Mouse (Mus musculus): Measurements from ENCODE around the gene Mphosph9.
"Not testable (repeated sequence)": the region's sequence is repeated elsewhere in the genome, so short reads cannot be mapped to it uniquely, and the experiment has no call there.

The Mphosph9 gene

DNA sequence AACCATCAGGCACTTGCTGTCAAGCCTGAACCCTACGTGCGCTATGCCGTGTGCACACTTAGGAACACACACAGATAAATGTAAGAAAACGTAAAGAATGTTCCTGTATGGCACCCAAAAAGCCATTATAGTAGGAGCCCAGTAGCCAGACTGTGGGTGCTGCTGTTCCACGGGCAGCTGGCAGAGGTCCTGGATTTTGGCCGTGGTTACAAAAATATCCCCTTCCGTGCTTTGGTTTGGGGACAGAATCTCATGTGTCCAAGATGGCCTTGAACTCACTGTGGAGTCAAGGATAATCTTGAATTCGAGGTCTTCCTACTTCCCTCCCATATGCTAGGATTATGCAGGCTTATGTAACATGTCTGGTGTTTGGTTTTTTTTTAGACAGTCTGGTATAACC, 15.1 kb upstream of the Mphosph9 start:
- in situ Hi-C loops (cut with MboI, MseI), result loop anchor here (25.0 kb wide), 1 partner anchor 519 kb away; the partner anchor contains the start of genes Ccdc92 and Zfp664

DNA sequence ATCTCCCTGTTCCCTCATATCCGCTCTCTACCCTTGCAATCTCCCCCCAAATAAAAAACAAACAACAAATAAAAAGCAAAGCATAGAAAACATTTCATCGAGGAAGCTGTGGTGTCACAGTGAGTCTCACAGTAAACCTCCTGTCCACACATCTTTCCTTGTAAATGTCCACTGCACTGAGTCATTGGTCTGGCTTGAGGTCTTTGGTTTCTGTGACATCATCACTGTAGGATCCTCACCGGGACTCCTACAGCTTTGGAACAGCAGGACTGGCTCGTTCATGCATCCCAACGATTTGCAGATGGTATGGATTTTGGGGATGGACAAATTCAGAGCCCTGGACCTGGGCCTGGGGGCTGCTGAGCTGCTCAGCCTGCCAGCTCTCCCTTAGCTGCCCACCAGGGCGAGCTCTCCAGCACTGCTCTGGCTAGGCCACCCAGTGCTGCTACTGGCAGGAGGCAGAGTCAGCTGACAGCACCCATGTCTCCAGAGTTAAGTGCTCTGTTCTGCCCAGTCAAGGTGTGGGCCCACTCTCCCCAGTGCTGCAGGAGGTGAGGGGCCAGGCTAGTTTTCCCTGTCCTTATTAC, 14.1 kb upstream of the Mphosph9 start:
- in situ Hi-C loops (cut with MboI, MseI), result loop anchor here (25.0 kb wide), 1 partner anchor 520 kb away; the partner anchor contains the start of genes Ccdc92 and Zfp664

DNA sequence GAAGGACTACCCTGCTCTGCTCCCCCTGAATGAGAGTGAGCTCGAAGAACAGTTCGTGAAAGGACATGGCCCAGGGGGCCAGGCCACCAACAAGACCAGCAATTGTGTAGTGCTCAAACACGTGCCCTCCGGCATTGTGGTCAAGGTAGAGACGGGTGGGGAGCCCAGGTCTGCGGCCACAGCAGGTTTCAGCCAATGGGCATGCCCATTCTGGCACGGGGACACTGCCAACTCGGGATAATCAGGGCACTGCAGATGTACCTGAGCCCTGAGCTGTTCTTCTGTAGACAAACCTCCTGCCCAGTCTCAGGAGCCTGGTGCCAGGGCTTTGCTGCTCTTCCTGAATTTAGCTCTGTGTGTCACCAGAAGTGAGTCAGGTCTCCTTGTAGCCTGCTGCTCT, 11.0 kb upstream of the Mphosph9 start:
- in situ Hi-C loops (cut with MboI, MseI), result loop anchor here (25.0 kb wide), 1 partner anchor 524 kb away; the partner anchor contains the start of genes Ccdc92 and Zfp664

DNA sequence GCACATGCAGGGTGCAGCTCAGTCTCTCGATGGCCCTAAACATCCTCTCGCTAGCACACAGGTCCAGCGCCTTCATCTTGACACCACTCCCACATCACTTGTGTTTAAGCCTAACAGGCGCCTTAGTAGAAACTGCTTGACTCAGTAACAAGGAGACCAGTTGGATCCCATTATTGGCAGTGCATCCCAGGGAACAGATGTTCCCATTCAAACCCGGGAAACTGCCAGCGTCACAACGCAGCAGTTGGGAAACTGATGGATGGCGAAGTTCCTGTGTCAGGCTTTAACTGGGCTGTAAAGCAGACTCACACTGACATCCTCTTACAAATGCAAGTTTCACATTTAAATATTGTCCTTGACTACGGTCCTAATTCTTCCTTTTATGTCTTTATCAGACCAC, 10.1 kb upstream of the Mphosph9 start:
- in situ Hi-C loops (cut with MboI, MseI), result loop anchor here (25.0 kb wide), 1 partner anchor 524 kb away; the partner anchor contains the start of genes Ccdc92 and Zfp664

DNA sequence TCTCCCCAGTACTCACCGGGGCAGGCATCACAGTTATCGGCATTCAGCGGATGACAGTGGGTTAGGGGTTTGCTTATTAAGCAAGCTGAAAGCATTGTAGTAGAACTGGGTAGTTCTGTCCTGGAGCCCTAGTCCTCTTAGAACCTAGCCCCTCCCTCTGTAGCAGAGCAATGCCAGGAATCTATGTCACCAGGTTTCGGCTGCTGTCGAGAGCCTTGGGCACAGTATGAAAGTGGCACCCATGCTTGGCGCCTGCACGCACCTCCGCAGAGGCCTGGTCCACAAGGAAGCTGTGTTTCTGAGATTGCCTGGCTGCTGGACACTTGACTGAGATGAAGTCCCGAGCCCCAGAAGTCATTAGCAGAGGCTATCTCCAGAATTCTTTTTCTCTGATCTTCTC, 9.3 kb upstream of the Mphosph9 start:
- in situ Hi-C loops (cut with MboI, MseI), result loop anchor here (25.0 kb wide), 1 partner anchor 525 kb away; the partner anchor contains the start of genes Ccdc92 and Zfp664

DNA sequence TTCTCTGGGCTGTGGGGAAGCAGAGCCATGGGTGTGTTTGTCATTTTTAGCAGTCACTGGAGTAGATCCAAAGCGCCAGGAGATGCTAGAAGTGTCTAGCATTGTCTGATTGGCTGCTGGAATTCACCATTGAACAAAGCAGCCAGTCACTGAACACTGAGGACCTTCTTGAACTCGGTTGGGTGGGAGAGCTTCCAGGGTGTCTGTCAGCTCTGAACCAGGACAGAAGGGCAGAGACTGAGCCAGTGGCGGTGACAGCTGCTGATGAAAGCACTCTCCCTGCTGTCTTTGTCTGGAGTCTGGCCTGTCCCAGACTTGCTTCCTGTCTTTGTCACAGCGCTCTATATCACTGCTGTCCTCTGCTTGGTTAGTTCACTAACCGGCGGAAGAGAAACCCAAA, 6.6 kb upstream of the Mphosph9 start:
- in situ Hi-C loops (cut with MboI, MseI), result loop anchor here (25.0 kb wide), 1 partner anchor 528 kb away; the partner anchor contains the start of genes Ccdc92 and Zfp664

DNA sequence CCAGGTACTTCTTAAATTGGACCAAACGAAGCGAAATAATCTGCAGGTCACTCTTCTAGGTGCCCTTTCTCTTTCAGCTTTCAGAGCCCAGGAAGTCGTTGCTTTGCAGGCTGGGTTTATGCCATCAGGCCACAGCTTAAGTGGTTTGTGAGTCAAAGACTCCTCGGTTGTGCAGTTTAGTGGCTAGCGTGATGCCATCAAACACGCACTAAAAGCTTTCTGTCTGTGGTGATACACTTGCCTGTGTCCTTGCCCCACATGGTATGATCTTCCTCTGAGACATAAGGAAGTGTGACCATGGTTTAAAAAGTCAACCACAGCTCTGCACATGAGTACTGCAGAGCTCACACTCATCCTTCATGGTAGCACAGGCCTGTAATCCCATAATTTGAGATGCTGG, 2.3 kb upstream of the Mphosph9 start:
- in situ Hi-C loops (cut with MboI, MseI), result loop anchor here (25.0 kb wide), 1 partner anchor 532 kb away; the partner anchor contains the start of genes Ccdc92 and Zfp664

DNA sequence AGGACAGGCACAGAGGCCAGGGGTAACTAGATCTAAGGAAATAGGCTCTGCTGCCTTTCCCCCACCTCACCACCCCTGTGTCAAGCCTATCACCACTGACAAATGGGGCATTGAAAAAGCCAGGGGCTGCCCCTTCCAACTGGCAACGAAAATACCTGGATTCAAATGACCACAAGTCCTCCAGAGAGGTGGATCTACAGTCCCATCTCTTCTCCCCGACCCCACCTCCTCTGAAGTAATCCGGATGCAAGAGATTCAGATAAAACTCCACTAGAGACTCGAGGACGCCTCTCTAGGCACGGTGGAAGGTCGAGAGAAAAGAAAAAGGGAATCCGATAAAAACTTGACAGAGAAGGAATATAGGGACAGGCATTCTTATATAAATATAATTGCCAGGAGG, 943 bp downstream of the Mphosph9 start:
- in situ Hi-C loops (cut with MboI, MseI), result loop anchor here (25.0 kb wide), 1 partner anchor 535 kb away; the partner anchor contains the start of genes Ccdc92 and Zfp664

DNA sequence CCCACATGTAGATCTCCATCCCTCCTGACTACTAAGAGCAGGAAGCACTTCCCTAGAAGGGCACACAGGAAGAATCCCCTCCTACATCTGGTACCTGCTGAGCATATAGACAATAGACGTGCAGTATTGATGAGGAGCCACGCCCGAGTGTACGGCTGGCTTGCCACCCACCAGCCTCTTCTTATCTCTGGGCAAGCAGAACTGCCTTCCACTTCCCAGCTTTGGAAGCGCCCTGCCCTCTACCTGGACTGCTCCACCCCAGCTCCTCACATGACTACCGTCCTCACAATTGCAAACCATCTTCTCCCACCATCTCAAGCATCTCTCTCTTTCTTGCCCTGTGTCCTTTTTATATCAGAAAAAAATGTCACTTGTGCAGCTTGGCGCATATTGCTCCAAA, 10.1 kb downstream of the Mphosph9 start:
- in situ Hi-C loops (cut with MboI, MseI), result no loop called here

DNA sequence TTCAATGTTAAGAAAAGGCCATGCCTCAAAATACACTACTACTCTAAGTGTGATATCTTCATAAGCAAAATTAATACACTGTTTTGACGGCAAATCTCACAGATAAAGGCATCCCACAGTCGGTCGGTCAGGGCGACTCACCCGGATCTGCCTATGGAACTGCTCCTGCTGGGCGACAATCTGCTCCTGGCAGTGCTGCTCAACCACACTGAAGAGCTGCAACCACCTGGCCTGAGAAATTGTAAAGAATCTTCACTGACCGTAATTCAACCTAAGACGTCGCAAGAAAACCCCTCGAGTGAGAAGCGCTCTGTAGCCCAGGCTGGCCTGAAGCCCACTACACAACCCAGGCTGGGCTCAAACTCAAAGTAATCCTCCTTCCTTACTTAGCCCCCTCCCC, 11.8 kb downstream of the Mphosph9 start:
- in situ Hi-C loops (cut with MboI, MseI), result no loop called here

DNA sequence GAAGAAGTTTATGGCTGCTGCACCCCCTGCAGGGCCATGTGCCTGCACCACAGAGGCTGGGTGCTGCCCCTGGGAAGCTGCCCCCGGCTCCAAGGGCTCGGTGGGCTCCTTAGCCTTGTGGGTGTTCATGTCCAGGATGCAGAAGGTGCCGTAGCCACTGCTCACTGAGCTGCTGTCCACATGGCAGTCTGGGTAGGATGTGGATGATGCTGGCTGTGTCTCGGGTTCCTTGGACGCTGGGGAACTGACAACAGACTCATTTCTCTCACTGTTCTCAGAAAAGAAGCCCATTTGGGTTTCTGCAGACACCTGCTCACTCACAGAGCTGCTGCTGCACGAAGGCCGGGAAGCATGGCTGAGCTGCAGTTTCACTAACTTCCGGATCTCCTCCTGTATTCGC, 12.3 kb downstream of the Mphosph9 start:
- in situ Hi-C loops (cut with MboI, MseI), result no loop called here

DNA sequence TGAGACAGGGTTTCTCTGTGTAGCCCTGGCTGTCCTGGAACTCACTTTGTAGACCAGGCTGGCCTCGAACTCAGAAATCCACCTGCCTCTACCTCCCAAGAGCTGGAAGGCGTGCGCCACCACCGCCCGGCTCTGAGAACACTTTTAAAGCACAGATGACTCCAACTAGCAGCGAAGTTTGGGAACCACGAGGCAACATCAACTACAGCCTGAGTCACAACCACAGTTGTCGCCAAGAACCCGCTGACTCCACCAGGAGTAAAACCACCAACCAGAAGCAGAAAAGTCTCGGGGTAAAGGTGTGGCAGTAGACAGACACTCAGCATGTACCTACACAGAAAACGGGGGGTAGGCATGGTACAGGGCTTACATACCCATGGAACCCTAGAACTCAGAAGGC, 17.7 kb downstream of the Mphosph9 start:
- in situ Hi-C loops (cut with MboI, MseI), result no loop called here

DNA sequence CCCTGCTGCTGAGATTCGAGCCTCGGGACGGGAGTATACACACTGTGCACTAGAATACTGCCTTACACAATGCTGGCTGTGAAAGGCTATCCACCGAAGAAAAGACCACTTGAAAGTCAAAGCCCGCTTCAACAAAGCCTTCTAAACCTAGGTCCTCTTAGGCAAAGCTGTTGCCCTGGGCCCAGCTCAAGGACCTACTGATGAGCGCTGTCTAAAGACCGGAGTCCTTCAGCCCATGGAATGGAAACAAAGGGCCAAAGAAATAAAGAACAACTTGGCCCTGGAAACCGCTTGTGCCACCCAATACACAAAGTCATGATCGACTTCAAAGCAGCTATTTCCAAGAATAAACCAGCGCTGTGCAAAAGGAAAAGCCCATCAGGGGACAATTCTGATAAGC, 18.6 kb downstream of the Mphosph9 start:
- in situ Hi-C loops (cut with MboI, MseI), result no loop called here

DNA sequence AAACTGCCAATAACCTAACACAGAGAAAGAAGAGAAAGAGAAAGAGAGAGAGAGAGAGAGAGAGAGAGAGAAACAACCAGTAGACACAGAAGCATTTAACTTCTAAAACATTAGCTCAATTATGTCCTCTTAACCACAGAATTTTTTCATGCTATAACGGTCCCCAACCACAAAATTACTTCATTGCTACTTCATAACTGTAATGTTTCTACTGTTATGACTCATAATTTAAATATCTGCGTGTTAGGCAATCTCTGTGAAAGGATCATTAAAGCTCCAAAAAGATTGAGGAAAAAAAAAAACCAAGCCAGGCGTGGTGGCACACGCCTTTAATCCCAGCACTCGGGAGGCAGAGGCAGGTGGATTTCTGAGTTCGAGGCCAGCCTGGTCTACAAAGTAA, 24.9 kb downstream of the Mphosph9 start:
- in situ Hi-C loops (cut with MboI, MseI), result not testable (repeated sequence)

DNA sequence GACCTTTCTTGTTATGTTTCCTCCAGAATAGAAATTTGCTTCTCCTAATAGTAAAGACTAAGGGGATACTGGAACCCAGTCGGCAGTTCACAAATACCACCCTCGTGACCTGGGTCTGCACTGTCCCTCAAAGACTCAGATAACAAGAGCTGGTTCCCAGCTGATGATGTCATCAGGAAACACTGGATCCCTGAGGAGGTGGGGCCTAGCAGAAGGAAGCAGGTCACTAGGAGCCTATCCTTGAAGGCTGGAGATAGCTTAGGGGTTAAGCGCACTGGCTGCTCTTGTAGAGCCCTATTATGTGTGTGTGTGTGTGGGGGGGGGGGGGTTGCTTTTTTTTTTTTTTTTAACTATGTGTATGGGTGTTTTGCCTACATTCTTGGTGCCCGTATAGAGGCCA, 27.6 kb downstream of the Mphosph9 start:
- in situ Hi-C loops (cut with MboI, MseI), result no loop called here

DNA sequence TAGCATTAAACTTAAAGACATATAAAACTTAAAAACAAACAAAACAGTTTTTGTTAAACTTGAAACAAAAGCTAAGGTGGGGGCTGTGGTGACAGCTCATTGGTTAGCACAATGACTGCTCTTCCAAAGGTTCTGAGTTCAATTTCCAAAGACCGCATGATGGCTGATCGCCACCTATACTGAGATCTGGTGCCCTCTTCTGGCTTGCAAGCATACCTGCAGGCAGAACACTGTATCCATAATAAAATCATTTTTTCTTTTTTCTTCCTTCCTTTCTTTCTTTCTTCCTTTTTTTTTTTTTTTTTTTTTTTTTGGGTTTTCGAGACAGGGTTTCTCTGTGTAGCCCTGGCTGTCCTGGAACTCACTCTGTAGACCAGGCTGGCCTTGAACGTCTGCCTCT, 28.5 kb downstream of the Mphosph9 start:
- in situ Hi-C loops (cut with MboI, MseI), result not testable (repeated sequence)

DNA sequence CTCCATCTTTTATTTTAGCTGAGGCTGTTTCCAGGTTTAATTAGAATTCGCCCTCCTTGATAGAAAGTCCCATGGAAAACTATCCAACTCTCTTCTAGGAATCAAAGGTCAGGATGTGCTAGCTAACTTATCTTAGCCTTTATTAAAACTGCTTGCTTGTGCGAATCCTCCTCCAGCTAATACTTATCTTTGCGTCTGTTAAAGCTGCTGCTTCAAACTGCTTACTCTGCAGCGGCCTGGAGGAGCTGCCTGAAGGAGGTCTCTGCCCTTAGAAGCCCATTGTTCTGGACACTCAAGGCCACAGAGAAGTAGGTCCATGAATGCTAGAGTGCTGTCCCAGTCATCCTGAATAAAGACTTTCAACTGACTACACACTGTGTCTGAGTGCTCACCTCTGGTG, 31.3 kb downstream of the Mphosph9 start:
- in situ Hi-C loops (cut with MboI, MseI), result no loop called here

DNA sequence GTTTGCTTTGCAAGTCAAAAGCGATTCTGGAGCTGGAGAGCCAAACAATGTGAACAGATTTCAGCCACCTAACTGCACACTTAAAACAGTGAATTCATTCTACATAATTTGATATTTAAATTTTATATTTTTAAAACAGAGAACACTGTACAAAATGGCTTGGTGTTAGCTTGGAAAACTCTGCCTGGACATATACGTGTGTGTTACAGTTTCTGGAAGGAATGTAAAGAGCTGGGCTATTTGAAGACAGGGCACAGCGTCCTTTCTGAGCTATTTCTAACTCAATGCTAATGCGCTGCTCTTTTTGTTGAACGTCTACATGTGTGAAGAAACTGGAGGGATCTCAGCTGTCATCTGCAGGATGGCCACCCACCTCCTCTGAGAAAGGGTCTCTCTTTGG, 33.8 kb downstream of the Mphosph9 start:
- in situ Hi-C loops (cut with MboI, MseI), result loop anchor here (5.0 kb wide), 1 partner anchor 127 kb away; no protein-coding TSS in a partner anchor

DNA sequence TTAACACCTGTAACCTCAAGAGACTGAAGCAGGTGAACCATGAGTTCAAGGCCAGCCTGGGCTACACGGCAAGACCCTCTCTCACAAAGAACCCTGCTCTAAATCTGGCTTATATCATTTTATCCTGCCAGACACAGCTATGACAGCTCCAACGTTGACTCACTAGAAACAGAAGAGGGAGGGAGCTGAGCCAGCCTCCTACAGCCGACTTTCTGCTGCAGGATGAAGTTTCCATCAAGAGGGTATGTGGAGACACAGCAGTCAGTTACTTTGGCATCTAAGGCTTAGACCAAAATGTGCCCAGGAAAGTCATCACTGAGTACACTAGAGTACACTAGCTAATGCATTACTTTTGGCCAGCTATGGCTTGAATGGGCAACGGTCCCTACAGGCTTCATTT, 37.6 kb downstream of the Mphosph9 start:
- in situ Hi-C loops (cut with MboI, MseI), result loop anchor here (5.0 kb wide), 1 partner anchor 123 kb away; no protein-coding TSS in a partner anchor

DNA sequence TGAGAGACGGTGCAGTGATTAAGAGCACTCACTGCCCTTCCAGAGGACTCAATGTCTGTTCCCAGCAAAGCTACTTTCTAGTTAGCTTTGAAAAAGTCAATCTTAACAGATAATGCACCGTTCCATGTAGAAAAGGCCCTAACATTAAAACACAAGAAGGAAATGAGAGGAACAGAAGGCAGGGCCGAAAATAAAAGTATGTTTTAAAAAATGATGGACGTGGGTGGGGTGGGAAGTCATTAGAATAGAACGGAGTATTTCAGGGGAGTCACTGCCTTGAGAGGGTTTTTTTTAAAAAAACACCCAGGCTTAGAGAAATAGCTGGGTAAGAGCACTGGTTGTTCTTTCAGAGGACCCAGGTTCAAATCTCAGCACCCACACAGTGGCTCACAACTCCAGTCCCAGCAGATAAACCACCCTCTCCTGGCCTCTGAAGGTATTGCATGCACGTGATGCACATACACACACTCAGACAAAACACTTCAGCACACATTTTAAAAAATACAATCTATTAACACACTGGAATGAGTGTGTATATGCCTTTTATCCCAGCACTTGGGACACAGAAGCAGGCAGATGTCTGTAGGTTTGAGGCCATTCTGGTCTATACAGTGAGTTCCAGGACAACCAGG, 40.0 kb downstream of the Mphosph9 start:
- in situ Hi-C loops (cut with MboI, MseI), result no loop called here

DNA sequence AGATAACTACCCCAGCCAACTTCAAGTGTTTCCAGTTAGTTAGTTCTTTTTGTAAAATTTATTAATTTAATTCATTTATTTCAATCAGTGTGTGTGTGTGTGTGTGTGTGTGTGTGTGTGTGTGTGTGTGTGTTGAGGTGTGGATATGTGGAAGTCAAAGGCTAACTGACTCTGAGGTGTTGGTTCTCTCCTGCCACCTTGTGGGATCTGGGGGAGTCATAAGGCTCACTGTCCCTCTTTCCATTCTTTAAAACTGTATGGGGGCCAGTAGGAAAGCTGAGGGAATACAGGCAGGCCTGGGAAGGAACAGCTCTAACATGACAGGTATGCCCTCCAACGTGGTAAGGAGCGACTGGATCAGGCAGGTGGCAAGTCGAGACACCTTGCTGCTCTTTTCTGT, 43.4 kb downstream of the Mphosph9 start:
- in situ Hi-C loops (cut with MboI, MseI), result no loop called here

DNA sequence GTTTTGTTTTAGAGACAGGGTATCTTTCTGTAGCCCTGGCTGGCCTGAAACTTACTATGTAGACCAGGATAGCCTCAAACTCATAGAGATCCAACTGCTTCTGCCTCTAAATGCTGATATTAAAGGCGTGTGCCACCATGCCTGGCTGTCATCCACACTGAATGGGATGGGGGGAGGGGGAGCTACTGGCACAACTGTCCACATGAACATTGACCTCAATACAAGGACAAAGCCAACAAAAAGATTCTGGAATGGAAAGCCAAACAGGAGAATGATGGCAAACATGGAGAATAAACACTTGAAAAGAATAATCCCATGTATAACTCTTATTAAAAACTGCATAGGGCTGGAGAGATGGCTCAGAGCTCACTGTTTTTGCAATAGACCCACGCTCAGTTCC, 44.9 kb downstream of the Mphosph9 start:
- in situ Hi-C loops (cut with MboI, MseI), result no loop called here

DNA sequence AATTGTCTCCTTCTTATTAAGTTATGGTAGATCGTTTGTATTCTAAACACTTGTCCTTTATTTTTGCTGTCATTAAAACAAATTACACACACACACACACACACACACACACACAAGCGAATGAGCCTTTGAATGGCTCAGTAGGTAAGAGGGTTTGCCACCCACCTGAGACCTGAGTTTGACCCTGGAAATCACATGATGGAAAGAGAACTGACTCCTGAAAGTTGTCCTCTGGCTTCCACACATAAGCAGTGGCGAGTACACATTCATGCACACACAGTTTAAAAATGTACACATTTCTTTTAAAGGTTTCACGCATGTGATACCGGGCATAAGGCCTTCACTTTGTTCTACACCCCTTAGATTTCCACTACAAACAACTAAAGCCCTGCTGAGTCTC, 57.5 kb downstream of the Mphosph9 start:
- in situ Hi-C loops (cut with MboI, MseI), result no loop called here

Measured in T-helper 1 cell (primary cell).